Mouse (Mus musculus): ENCODE results near the gene Krtap12-1. TPM values are rescaled to one million over a fixed set of nuclear protein-coding genes. Genes with fewer than 3 reads are reported as not detected.

Krtap12-1 gene
- polyA plus RNA-seq, 1 experiment from 2014 or later = not detected

DNA sequence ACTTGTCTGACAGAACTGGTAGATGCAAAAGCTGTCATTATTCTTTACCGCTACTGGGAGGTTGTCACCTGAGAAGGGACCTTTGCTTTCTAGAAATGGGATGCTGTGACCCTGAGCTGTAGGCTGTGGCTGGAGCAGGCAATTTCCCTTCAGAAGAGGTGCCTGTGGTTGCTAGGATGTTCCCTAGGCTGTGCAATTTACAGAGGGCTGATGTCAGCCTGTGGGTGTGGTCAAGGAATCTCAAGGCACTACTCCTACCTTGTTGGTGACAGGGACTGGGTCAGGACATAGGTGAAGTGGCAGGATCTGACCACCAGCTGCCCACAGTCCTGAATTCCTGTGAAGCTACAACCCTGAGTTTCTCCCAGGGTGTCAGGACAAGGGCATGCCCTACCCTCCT is 49.3 kb downstream of the Krtap12-1 start:
- no peaks in the 10 kb centered on the region for H3K36me3 ChIP-seq (ENCODE audit: control insufficient read depth, insufficient read depth)
- WGBS = 88% methylated on average over 1 of the region's 1 CpGs

More for the DNA sequence above, 49.3 kb downstream of the Krtap12-1 start:
- Histone ChIP-seq H3K9ac (replicated peaks; ENCODE audit: low read depth, low read length) (no peak overlapping the region), H3K4me3 (replicated peaks; ENCODE audit: low read length) (no peak overlapping the region), H3K9me3 (ENCODE audit: control insufficient read depth, low read length) (no peaks in the 10 kb centered on the region), H3K4me2 (ENCODE audit: low read length) (no peak overlapping the region), H3K27ac (ENCODE audit: low read length) (no peak overlapping the region), H3K4me1 (replicated peaks; ENCODE audit: control insufficient read depth, insufficient read depth, low read length) (no peaks in the 10 kb centered on the region), H3K27me3 (replicated peaks; ENCODE audit: control insufficient read depth, insufficient read depth, low read length) (no peaks in the 10 kb centered on the region)
- ATAC-seq = no peak

Other genes with a start within 250 kb of the Krtap12-1 start
- gene Fam207a, start 204.8 kb upstream of the Krtap12-1 start, polyA plus RNA-seq (2015; fragmentation: Nextera tagmentation; extraction: Ambion mirVana) = 41.6 and 42.8 TPM in 2 replicates
- gene Itgb2, start 190.3 kb upstream of the Krtap12-1 start, polyA plus RNA-seq (2015; fragmentation: Nextera tagmentation; extraction: Ambion mirVana) = 0.80 and 0.85 TPM in 2 replicates
- gene Pttg1ip, start 138.9 kb upstream of the Krtap12-1 start, polyA plus RNA-seq (2015; fragmentation: Nextera tagmentation; extraction: Ambion mirVana) = 73.3 and 80.5 TPM in 2 replicates
- 335 and 349 TPM in 2 replicates for gene Sumo3, start 114.5 kb upstream of the Krtap12-1 start, polyA plus RNA-seq (2015; fragmentation: Nextera tagmentation; extraction: Ambion mirVana)
- 1.2 and 8.4 TPM in 2 replicates for gene Gm49325, start 114.4 kb upstream of the Krtap12-1 start, polyA plus RNA-seq (2015; fragmentation: Nextera tagmentation; extraction: Ambion mirVana)
- 107 and 114 TPM in 2 replicates for gene Ube2g2, start 98.3 kb upstream of the Krtap12-1 start, polyA plus RNA-seq (2015; fragmentation: Nextera tagmentation; extraction: Ambion mirVana)
- 0.30 and 0.39 TPM in 2 replicates for gene Tspear, start 34.0 kb upstream of the Krtap12-1 start, polyA plus RNA-seq (2015; fragmentation: Nextera tagmentation; extraction: Ambion mirVana)
- gene Gm19402, start 29.8 kb upstream of the Krtap12-1 start, polyA plus RNA-seq (2015; fragmentation: Nextera tagmentation; extraction: Ambion mirVana) = not detected in 2 replicates
- not detected in 2 replicates for gene Gm9508, start 23.4 kb upstream of the Krtap12-1 start, polyA plus RNA-seq (2015; fragmentation: Nextera tagmentation; extraction: Ambion mirVana)
- gene Gm10272, start 14.0 kb upstream of the Krtap12-1 start, polyA plus RNA-seq (2015; fragmentation: Nextera tagmentation; extraction: Ambion mirVana) = not detected in 2 replicates
- not detected in 2 replicates for gene Gm10024, start 9.1 kb upstream of the Krtap12-1 start, polyA plus RNA-seq (2015; fragmentation: Nextera tagmentation; extraction: Ambion mirVana)
- not detected in 2 replicates for gene Gm10142, start 4.8 kb upstream of the Krtap12-1 start, polyA plus RNA-seq (2015; fragmentation: Nextera tagmentation; extraction: Ambion mirVana)
- not detected in 2 replicates for gene Gm10100, start 5.9 kb downstream of the Krtap12-1 start, polyA plus RNA-seq (2015; fragmentation: Nextera tagmentation; extraction: Ambion mirVana)
- not detected in 2 replicates for gene Gm18596, start 22.0 kb downstream of the Krtap12-1 start, polyA plus RNA-seq (2015; fragmentation: Nextera tagmentation; extraction: Ambion mirVana)
- gene Gm9736, start 30.8 kb downstream of the Krtap12-1 start, polyA plus RNA-seq (2015; fragmentation: Nextera tagmentation; extraction: Ambion mirVana) = not detected in 2 replicates
- not detected in 2 replicates for gene Gm3233, start 39.1 kb downstream of the Krtap12-1 start, polyA plus RNA-seq (2015; fragmentation: Nextera tagmentation; extraction: Ambion mirVana)
- not detected in 2 replicates for gene Gm3238, start 50.7 kb downstream of the Krtap12-1 start, polyA plus RNA-seq (2015; fragmentation: Nextera tagmentation; extraction: Ambion mirVana)
- not detected in 2 replicates for gene Gm7138, start 56.3 kb downstream of the Krtap12-1 start, polyA plus RNA-seq (2015; fragmentation: Nextera tagmentation; extraction: Ambion mirVana)
- not detected in 2 replicates for gene Gm3250, start 61.9 kb downstream of the Krtap12-1 start, polyA plus RNA-seq (2015; fragmentation: Nextera tagmentation; extraction: Ambion mirVana)
- not detected in 2 replicates for gene Gm7137, start 67.6 kb downstream of the Krtap12-1 start, polyA plus RNA-seq (2015; fragmentation: Nextera tagmentation; extraction: Ambion mirVana)
- not detected in 2 replicates for gene Gm9639, start 74.5 kb downstream of the Krtap12-1 start, polyA plus RNA-seq (2015; fragmentation: Nextera tagmentation; extraction: Ambion mirVana)
- not detected in 2 replicates for gene Gm19668, start 78.5 kb downstream of the Krtap12-1 start, polyA plus RNA-seq (2015; fragmentation: Nextera tagmentation; extraction: Ambion mirVana)
- gene Gm9507, start 91.2 kb downstream of the Krtap12-1 start, polyA plus RNA-seq (2015; fragmentation: Nextera tagmentation; extraction: Ambion mirVana) = not detected in 2 replicates
- not detected in 2 replicates for gene Gm2696, start 94.1 kb downstream of the Krtap12-1 start, polyA plus RNA-seq (2015; fragmentation: Nextera tagmentation; extraction: Ambion mirVana)
- not detected in 2 replicates for gene Krtap10-4, start 106.5 kb downstream of the Krtap12-1 start, polyA plus RNA-seq (2015; fragmentation: Nextera tagmentation; extraction: Ambion mirVana)
- not detected in 2 replicates for gene Krtap10-10, start 115.3 kb downstream of the Krtap12-1 start, polyA plus RNA-seq (2015; fragmentation: Nextera tagmentation; extraction: Ambion mirVana)
- not detected in 2 replicates for gene Gm36176, start 126.2 kb downstream of the Krtap12-1 start, polyA plus RNA-seq (2015; fragmentation: Nextera tagmentation; extraction: Ambion mirVana)
- not detected in 2 replicates for gene Gm10318, start 132.3 kb downstream of the Krtap12-1 start, polyA plus RNA-seq (2015; fragmentation: Nextera tagmentation; extraction: Ambion mirVana)
- gene Gm3285, start 141.4 kb downstream of the Krtap12-1 start, polyA plus RNA-seq (2015; fragmentation: Nextera tagmentation; extraction: Ambion mirVana) = not detected in 2 replicates
- gene Lrrc3, start 181.9 kb downstream of the Krtap12-1 start, polyA plus RNA-seq (2015; fragmentation: Nextera tagmentation; extraction: Ambion mirVana) = 10.9 and 15.7 TPM in 2 replicates
- 3.0 and 5.0 TPM in 2 replicates for gene Trpm2, start 250.0 kb downstream of the Krtap12-1 start, polyA plus RNA-seq (2015; fragmentation: Nextera tagmentation; extraction: Ambion mirVana)

Data from forebrain, embryonic 16.5 days (tissue).